Mouse (Mus musculus): ENCODE results near the gene Gm49373. TPM values are rescaled to one million over a fixed set of nuclear protein-coding genes. Genes with fewer than 3 reads are reported as not detected.
"Not testable (repeated sequence)": the region's sequence is repeated elsewhere in the genome, so short reads cannot be mapped to it uniquely, and the experiment has no call there.

Gene Gm49373
- total RNA-seq, 1 experiment from 2014 or later = not detected

DNA sequence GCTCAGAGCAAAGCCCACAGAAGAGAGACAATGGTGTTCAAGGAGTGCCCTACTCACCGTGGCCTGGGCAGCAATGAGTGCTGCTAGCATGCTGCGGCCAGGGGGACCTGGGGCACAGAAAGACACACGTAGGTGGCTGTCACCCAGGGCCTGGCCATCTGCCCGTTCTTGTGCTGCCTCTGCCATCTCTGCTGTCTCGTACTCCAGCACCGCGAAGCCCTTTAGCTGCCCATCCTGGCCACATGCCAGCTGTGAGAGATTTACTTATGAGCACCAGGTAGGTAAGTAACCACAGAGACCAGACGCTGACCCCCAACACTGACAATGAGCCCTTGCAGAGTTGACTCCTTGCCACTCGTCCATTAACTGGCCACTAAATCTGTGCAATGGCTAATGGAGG, 8.2 kb upstream of the Gm49373 start:
- no peak for ATAC-seq (replicated peaks; ENCODE audit: insufficient number of reproducible peaks, low FRiP score, low TSS enrichment, poor library complexity, severe bottlenecking)

GRCm38 (mm10) chr9:21075625-21076024, 2.7 kb upstream of the Gm49373 start:
- no peak for ATAC-seq (replicated peaks; ENCODE audit: insufficient number of reproducible peaks, low FRiP score, low TSS enrichment, poor library complexity, severe bottlenecking)

GRCm38 (mm10) chr9:21074173-21074572, 1.3 kb upstream of the Gm49373 start:
- no peak for ATAC-seq (replicated peaks; ENCODE audit: insufficient number of reproducible peaks, low FRiP score, low TSS enrichment, poor library complexity, severe bottlenecking)

DNA sequence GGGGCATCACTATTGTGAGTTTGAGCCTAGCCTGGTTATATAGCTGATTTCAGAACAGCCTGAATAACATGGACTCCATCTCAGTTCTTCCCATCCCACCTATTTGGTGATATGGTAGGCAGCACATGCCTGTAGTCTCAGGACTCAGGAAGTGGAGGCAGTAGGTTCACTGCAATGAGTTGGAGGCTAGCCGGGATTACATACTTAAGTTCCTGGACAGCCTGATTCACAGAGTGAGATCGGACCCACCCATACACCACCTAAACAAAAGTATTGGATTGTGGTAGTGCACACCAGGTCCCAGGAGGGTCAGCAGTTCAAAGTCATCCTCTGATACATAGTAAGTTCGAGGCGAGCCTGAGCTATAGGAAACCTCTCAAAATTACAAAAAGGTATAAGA, 255 bp downstream of the Gm49373 start:
- no peak for ATAC-seq (replicated peaks; ENCODE audit: insufficient number of reproducible peaks, low FRiP score, low TSS enrichment, poor library complexity, severe bottlenecking)

- no peak for ATAC-seq (replicated peaks; ENCODE audit: insufficient number of reproducible peaks, low FRiP score, low TSS enrichment, poor library complexity, severe bottlenecking)
Measured at GRCm38 (mm10) chr9:21067006-21067684, 5.8 kb downstream of the Gm49373 start, which contains the start of gene Zglp1. TSS of gene Zglp1 (minus strand) at chr9:21067093.

DNA sequence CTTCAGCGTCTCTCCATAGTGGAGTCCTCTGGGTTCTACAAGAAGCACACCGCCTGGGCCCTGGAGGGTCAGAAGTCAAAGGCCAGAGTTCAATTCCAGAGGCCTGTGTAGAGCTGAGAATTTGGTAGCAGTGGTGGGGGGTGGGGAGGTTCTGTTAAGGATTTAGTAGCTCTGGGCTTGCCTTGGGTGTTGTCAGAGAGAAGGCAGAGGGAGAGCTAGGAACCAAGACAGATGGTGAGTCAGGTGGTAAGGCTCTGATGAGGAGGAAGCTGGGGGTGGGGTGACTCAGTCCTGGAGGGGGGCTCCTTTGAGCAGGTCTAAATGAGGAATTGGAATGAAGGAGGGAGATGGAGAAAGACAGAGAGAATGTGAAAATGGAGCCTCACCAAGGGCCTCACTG, 10.0 kb downstream of the Gm49373 start:
- ATAC-seq (replicated peaks; ENCODE audit: insufficient number of reproducible peaks, low FRiP score, low TSS enrichment, poor library complexity, severe bottlenecking) = no peak

DNA sequence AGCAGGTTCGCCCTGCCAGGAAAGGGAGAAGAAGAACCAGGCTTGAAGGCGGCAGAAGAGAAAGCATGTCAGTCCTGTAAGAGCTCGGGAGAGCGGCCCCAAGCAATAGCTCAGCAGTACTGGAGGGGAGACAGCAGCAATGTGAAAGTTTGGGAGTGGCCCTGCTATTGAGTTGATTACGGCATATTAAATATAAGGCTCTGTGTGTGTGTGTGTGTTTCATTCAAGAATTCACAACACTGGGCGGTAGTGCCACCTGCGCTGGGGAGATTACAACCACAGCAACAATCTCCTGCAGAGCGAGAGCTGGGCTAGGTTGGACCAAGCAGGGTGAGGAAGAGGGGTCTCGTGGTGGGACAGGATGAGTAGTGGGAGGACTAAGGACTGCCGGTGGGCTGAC, 21.3 kb downstream of the Gm49373 start:
- ATAC-seq (replicated peaks; ENCODE audit: insufficient number of reproducible peaks, low FRiP score, low TSS enrichment, poor library complexity, severe bottlenecking) = no peak

GRCm38 (mm10) chr9:21045235-21045634, 27.7 kb downstream of the Gm49373 start:
- no peak for ATAC-seq (replicated peaks; ENCODE audit: insufficient number of reproducible peaks, low FRiP score, low TSS enrichment, poor library complexity, severe bottlenecking)

GRCm38 (mm10) chr9:21044785-21045184, 28.1 kb downstream of the Gm49373 start:
- ATAC-seq (replicated peaks; ENCODE audit: insufficient number of reproducible peaks, low FRiP score, low TSS enrichment, poor library complexity, severe bottlenecking) = not testable (repeated sequence)

DNA sequence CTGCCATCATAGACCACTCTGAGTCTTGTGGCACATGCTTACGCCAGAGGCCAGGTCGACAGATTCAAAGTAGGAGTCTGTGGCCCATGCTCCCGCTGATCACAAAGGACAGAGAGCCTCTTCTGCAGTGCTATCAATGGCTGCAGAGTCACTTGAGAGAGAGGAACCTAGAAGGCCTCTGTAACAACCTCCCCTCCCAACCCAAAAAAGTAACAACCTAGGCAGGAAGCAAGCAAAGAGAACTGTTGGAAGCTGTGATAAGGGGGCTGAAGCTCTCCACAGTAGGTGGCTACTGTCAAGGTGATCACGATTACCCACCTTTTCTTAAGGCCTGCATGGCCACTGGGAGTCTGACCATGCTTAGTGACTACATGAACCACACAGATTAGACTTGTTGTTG, 29.3 kb downstream of the Gm49373 start:
- ATAC-seq (replicated peaks; ENCODE audit: insufficient number of reproducible peaks, low FRiP score, low TSS enrichment, poor library complexity, severe bottlenecking) = no peak

GRCm38 (mm10) chr9:21041308-21041707, 31.6 kb downstream of the Gm49373 start:
- no peak for ATAC-seq (replicated peaks; ENCODE audit: insufficient number of reproducible peaks, low FRiP score, low TSS enrichment, poor library complexity, severe bottlenecking)

GRCm38 (mm10) chr9:21039779-21040178, 33.1 kb downstream of the Gm49373 start:
- ATAC-seq (replicated peaks; ENCODE audit: insufficient number of reproducible peaks, low FRiP score, low TSS enrichment, poor library complexity, severe bottlenecking) = no peak

GRCm38 (mm10) chr9:21037481-21037891, 35.4 kb downstream of the Gm49373 start:
- ATAC-seq (replicated peaks; ENCODE audit: insufficient number of reproducible peaks, low FRiP score, low TSS enrichment, poor library complexity, severe bottlenecking) = no peak

DNA sequence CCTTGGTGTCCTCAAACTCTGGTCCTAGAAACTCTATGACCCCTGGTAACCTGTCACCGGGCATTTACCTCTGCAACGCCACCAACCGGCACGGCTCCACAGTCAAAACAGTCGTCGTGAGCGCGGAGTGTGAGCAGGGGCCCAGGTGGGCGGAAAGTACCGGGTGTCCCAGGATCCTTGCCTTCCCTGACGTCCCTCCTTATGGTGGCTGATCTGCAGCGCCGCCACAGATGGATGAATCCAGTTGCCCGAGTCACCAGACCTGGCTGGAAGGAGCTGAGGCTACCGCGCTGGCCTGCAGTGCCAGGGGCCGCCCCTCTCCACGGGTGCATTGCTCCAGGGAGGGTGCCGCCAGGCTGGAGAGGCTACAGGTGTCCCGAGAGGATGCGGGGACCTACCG, 36.2 kb downstream of the Gm49373 start:
- no peak for ATAC-seq (replicated peaks; ENCODE audit: insufficient number of reproducible peaks, low FRiP score, low TSS enrichment, poor library complexity, severe bottlenecking)

GRCm38 (mm10) chr9:21036161-21036560, 36.7 kb downstream of the Gm49373 start:
- no peak for ATAC-seq (replicated peaks; ENCODE audit: insufficient number of reproducible peaks, low FRiP score, low TSS enrichment, poor library complexity, severe bottlenecking)

GRCm38 (mm10) chr9:21035586-21035985, 37.3 kb downstream of the Gm49373 start:
- ATAC-seq (replicated peaks; ENCODE audit: insufficient number of reproducible peaks, low FRiP score, low TSS enrichment, poor library complexity, severe bottlenecking) = no peak

DNA sequence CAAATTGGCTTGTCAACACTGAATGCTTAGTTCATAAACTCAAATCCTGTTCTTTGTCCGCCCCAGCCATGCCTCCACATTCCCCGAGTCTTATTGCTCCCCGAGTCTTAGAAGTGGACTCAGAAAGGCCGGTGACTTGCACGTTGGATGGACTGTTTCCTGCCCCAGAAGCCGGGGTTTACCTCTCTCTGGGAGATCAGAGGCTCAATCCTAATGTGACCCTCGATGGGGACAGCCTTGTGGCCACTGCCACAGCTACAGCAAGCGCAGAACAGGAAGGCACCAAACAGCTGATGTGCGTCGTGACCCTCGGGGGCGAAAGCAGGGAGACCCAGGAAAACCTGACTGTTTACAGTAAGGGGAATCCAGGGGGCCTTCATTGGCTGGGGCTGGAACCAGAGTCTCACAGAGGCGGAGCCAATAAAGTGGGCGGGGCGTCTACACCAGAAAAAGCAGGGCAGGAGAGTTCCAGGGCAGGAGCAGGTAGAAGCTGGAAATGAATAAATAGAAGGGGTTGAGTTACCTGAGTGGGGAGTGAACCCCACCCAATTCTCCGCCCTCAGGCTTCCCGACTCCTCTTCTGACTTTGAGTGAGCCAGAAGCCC, 38.3 kb downstream of the Gm49373 start:
- ATAC-seq (replicated peaks; ENCODE audit: insufficient number of reproducible peaks, low FRiP score, low TSS enrichment, poor library complexity, severe bottlenecking) = no peak

DNA sequence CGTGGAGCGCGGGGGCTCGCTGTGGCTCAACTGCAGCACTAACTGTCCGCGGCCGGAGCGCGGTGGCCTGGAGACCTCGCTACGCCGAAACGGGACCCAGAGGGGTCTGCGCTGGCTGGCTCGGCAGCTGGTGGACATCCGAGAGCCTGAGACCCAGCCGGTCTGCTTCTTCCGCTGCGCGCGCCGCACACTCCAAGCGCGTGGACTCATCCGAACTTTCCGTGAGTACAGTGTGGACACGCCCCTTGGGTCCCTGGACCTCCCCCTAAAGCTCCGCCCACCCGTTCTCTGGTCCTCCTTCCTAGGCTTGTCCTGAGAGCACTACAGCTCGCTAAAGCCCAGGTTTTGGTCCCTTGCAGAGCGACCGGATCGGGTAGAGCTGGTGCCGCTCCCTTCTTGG, 39.8 kb downstream of the Gm49373 start:
- peak; percentile 67 for ATAC-seq (replicated peaks; ENCODE audit: insufficient number of reproducible peaks, low FRiP score, low TSS enrichment, poor library complexity, severe bottlenecking)

- ATAC-seq (replicated peaks; ENCODE audit: insufficient number of reproducible peaks, low FRiP score, low TSS enrichment, poor library complexity, severe bottlenecking) = no peak
Measured at GRCm38 (mm10) chr9:21032491-21032890, 40.4 kb downstream of the Gm49373 start.

DNA sequence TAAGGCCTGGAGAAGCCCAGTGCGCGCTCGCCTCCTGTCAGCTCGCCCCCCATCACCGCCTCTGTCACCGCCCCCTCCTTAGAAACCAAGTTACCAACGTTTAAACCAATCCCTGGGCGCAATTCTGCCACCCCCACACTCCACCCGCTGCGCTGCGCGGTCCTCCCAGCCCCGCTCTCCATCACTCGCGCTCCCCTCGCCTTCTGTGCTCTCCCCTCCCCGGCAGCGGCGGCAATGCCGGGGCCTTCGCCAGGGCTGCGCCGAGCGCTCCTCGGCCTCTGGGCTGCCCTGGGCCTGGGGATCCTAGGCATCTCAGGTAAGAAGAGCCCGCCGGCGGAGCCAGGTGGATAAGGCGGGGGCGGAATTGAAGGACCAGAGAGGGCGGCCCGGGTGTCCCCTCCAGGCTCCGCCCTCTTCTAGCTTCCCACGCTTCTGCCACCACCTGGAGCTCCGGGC, 41.0 kb downstream of the Gm49373 start, which contains the start of gene Icam5:
Gene Icam5 (plus strand): TSS at position 178 of the 456 bp plus-strand sequence.
- ATAC-seq (replicated peaks; ENCODE audit: insufficient number of reproducible peaks, low FRiP score, low TSS enrichment, poor library complexity, severe bottlenecking) = no peak
